Mouse (Mus musculus) liver, embryonic 16.5 days (tissue): Measurements from ENCODE around the gene Aip. TPM values are rescaled to one million over a fixed set of nuclear protein-coding genes. Genes with fewer than 3 reads are reported as not detected.

ENCODE experiments used
- ATAC-seq: fragments of 200-750 bp; cut with Nextera tagmentation; 2 replicates; pipeline ENCODE4 v1.8.0; 2017; ENCODE audit warnings: low read depth, mild to moderate bottlenecking, moderate number of reproducible peaks, moderate library complexity
- H3K27ac ChIP-seq: fragments of 300-500 bp; sonication (generic); 2 replicates; pipeline ENCODE4 v1.5.1; 2014; ENCODE audit warnings: mild to moderate bottlenecking, low read length
- H3K27me3 ChIP-seq: fragments of 300-500 bp; sonication (generic); 2 replicates; pipeline ENCODE4 v1.6.1; 2014; ENCODE audit warnings: low read depth, low read length, mixed read lengths; ENCODE audit not compliant: control insufficient read depth, insufficient read depth
- H3K36me3 ChIP-seq: fragments of 300-500 bp; sonication (generic); 2 replicates; pipeline ENCODE4 v1.6.1; 2014; ENCODE audit warnings: mild to moderate bottlenecking; ENCODE audit not compliant: control insufficient read depth, insufficient read depth
- H3K4me1 ChIP-seq: fragments of 300-500 bp; sonication (generic); 2 replicates; pipeline ENCODE4 v1.6.1; 2014; ENCODE audit warnings: low read depth, low read length, mixed read lengths; ENCODE audit not compliant: control insufficient read depth
- H3K4me2 ChIP-seq: fragments of 300-500 bp; sonication (generic); 2 replicates; pipeline ENCODE4 v1.6.1; 2014; ENCODE audit warnings: low read depth, low read length, mixed read lengths
- H3K4me3 ChIP-seq: fragments of 300-500 bp; sonication (generic); 2 replicates; pipeline ENCODE4 v1.5.1; 2014; ENCODE audit warnings: low read depth, mild to moderate bottlenecking, low read length
- H3K9ac ChIP-seq: fragments of 300-500 bp; sonication (generic); 2 replicates; pipeline ENCODE4 v1.6.1; 2014; ENCODE audit warnings: low read depth, low read length
- H3K9me3 ChIP-seq: fragments of 300-500 bp; sonication (generic); replicated peaks from 2 replicates; pipeline ENCODE4 v1.6.1; 2016; ENCODE audit warnings: low read length; ENCODE audit not compliant: control insufficient read depth
- WGBS: fragments of 180-500 bp; shearing (Covaris S2); extraction: QIAGEN DNeasy Blood & Tissue Kit; methylation state at CpG from one replicate; pipeline ENCODE4 v1.1.7; 2014; ENCODE audit not compliant: insufficient replicate concordance; 5-methylcytosine and 5-hydroxymethylcytosine counted together
- polyA plus RNA-seq: library from polyadenylated mRNA; unstranded; fragments of >200 nt; fragmentation: Nextera tagmentation; extraction: Ambion mirVana; gene quantifications from 2 replicates; pipeline ENCODE4 v1.2.1, GENCODE M21; 2015

The Aip gene
- polyA plus RNA-seq, 1 experiment from 2014 or later: 32.4 TPM

DNA sequence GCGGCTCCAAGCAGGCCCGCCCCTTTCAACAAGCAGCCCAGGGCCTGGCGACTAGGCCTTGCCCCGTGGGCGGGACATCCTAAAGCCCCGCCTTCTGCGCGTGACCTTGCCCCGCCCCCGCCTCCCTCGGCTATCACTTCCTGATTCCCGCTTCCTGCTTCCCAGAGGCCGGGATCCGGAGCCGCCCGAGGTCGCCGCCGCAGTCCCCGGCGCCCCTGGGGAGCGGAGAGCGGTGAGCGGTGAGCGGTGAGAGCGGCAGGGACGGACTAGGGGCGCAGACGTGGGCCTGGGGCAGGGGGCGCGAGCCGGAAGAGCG, 22.8 kb upstream of the Aip start, which contains the start of gene Coro1b:
Gene Coro1b, plus strand, starts transcription at position 129 of the 316 bp plus-strand sequence.
- peaks cover 21% of the 10 kb centered on the region for H3K4me1 ChIP-seq
- WGBS: under 1% methylated on average over 32 of the region's 33 CpGs

DNA sequence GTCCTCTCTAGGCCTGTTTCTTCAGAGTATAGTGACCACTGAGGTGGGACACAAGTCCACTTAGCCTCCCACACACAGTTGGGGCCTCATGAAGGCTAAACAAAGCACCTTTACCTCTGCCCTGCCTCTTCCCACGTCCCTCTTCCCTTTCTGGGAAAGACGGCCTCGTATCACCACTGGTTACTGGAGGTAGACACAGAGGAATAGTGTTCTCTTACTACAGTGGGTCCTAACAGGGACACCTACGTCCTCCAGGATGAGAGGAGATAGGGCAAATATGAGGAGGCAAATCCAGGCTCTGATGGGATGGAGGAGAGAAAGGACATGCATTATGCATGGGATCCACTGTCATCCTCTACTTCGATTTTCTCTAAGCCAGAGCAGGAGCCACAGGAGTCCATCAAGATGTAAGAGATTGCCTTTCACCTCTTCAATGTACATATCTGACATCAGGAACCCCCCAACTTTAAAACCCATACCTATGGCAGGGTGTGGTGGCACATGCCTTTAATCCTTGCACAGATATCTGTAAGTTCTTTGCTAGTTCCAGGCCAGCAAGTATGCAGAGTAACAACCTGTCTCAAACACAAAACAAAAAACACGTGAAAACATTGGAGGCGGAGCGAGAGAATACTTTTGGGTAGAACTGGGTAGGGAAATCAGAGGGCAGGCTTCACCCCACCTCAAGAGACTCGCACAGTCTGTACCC, 22.3 kb upstream of the Aip start:
- WGBS: 36% methylated on average over 9 of the region's 9 CpGs
- peak overlapping the region; percentile 92 for H3K9ac ChIP-seq
- H3K4me3 ChIP-seq: peak overlapping the region; percentile 88
- peaks cover 21% of the 10 kb centered on the region for H3K4me1 ChIP-seq
- no peaks in the 10 kb centered on the region for H3K27me3 ChIP-seq
- no peaks in the 10 kb centered on the region; the same call in 1 of the 2 replicates for H3K9me3 ChIP-seq
- H3K36me3 ChIP-seq: no peaks in the 10 kb centered on the region
- H3K27ac ChIP-seq: peak overlapping the region; percentile 35; the same call in 1 of the 2 replicates
- peak overlapping the region; percentile 75 for H3K4me2 ChIP-seq
- no peak for ATAC-seq

More for the DNA sequence above, 22.8 kb upstream of the Aip start, which contains the start of gene Coro1b:
- peak; percentile 92 for ATAC-seq
- Histone ChIP-seq H3K27me3 (no peaks in the 10 kb centered on the region), H3K4me2 (peak within 1 kb of the TSS; percentile 75), H3K9ac (peak within 1 kb of the TSS; percentile 92), H3K9me3 (no peaks in the 10 kb centered on the region; the same call in 1 of the 2 replicates), H3K27ac (peak within 1 kb of the TSS; percentile 82), H3K36me3 (no peaks in the 10 kb centered on the region), H3K4me3 (peak within 1 kb of the TSS; percentile 88)

DNA sequence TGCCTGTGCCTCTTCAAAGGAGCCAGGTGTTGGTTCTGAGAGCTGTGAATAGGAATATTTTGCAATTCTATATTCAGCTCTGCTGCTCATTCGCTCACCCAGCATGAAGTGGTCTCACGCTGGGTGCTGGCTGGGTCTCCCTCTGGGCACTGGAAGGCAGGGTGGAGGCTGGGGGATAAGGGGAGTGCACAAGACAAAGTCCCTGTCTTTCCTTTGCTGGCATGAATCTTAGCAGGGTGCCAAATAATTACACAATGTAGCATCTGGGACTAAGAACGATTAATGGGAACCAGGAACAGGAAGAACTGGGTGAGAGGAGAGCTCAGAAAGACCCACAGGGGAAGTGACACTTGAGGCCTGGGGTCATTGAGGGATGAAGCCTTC, 21.4 kb upstream of the Aip start:
- ATAC-seq: no peak
- no peak overlapping the region for H3K27ac ChIP-seq
- H3K4me1 ChIP-seq: peaks cover 21% of the 10 kb centered on the region
- no peaks in the 10 kb centered on the region for H3K36me3 ChIP-seq
- no peak overlapping the region for H3K4me2 ChIP-seq
- H3K9me3 ChIP-seq: no peaks in the 10 kb centered on the region; the same call in 1 of the 2 replicates
- 49% methylated on average over 3 of the region's 3 CpGs for WGBS
- no peaks in the 10 kb centered on the region for H3K27me3 ChIP-seq
- H3K9ac ChIP-seq: no peak overlapping the region
- H3K4me3 ChIP-seq: no peak overlapping the region

DNA sequence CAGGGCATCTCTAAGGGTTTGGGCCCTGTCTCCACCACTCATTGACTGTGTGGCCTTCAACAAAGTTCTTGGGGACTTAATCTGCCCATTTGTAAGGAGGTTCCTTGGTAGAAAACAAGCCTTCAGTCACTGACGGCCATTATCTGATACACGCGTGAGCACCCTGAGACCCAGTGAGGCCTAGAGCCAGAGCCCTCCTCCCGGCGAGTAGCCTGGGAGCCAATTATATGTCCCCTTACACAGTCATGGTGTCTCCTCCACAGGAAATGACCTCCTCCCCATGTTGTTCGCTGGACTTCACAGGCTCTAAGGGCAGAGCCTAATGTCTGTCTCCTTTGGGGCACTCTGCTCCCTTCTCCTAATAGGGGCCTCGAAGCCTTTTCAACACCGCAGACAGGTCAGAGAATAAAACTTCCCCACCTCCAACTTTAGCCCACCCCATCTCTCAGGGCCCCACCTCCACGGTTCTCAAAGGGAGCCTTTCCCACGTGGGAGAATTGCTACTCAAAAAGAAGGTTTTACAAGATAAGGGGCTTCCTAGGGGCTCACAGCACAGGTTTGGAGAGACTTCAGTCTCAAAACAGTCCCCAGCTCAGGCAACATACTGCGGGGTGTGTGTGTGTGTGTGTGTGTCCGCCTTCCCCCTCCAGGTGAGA, 20.8 kb upstream of the Aip start:
- H3K27me3 ChIP-seq: no peaks in the 10 kb centered on the region
- 63% methylated on average over 12 of the region's 12 CpGs for WGBS
- no peak overlapping the region; the same call in 1 of the 2 replicates for H3K27ac ChIP-seq
- no peak overlapping the region for H3K9ac ChIP-seq
- H3K9me3 ChIP-seq: no peaks in the 10 kb centered on the region; the same call in 1 of the 2 replicates
- no peak overlapping the region for H3K4me2 ChIP-seq
- H3K4me1 ChIP-seq: peaks cover 21% of the 10 kb centered on the region
- H3K36me3 ChIP-seq: no peaks in the 10 kb centered on the region
- no peak overlapping the region for H3K4me3 ChIP-seq
- no peak for ATAC-seq

DNA sequence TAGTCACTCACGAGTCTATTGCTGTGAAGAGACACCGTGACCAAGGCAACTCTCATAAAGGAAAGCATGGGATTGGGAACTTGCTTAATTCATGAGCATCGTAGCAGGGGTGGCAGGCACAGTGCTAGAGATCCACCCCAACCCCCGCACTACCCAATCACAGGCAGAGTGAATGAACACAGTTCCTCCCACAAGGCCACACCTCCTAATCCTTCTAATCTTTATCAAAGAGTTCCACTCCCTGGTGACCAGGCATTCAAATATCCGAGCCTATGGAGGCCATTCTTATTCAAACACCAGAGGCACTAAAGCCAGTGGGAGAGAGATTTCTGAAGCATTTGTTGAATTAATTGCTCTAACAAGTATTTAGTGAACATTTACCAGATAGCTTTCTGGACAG, 20.3 kb upstream of the Aip start:
- no peak overlapping the region for H3K4me3 ChIP-seq
- no peak overlapping the region for H3K4me2 ChIP-seq
- H3K9ac ChIP-seq: no peak overlapping the region
- H3K27me3 ChIP-seq: no peaks in the 10 kb centered on the region
- H3K36me3 ChIP-seq: no peaks in the 10 kb centered on the region
- no peak for ATAC-seq
- H3K4me1 ChIP-seq: peaks cover 21% of the 10 kb centered on the region
- H3K9me3 ChIP-seq: no peaks in the 10 kb centered on the region; the same call in 1 of the 2 replicates
- H3K27ac ChIP-seq: no peak overlapping the region
- 83% methylated on average over 5 of the region's 5 CpGs for WGBS

DNA sequence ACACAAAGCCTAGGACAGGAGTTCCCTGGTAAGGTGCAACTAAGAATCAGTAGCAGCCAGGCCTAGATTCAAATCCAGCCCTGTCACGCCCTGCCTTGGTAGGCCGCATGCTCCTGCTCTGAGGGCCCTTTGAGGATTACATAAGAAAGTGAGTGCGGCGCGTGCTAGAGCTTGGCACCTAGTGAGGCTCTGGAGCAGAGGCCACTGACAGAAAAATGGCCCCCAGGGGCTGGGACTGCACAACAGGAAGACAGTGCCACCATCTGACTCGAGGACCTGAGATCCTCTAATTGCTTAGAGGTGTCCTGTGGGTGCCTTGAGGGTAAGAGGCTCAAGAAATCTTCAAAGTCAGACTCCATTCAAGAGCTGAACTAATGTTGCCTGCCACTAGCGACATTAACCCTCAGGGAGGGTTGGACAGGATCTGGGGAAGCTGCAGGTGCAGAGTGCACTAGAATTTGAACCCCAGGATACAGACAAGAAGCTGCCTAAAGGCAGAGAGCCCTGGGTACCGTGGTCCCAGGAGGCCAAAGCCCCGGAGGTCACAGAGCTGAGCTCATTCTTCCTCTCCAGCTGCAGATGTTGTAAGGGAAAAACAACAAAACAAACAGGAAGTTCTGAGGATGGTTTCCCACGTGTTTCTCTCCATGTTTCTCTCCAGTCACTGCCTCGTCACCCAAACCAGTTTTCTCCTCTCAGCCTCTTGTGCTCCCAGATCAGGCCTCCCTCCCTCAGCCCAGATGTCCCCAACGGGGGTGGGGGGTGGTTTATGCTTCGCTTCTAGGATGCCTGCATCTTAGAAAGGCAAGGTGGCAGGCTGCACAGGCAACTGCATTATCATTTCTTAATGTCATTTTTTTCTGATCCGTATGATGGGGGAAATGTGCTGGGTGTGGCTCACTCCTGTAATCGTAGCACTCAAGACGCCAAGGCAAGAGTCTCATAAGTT, 19.2 kb upstream of the Aip start:
- no peaks in the 10 kb centered on the region; the same call in 1 of the 2 replicates for H3K9me3 ChIP-seq
- H3K27me3 ChIP-seq: no peaks in the 10 kb centered on the region
- H3K36me3 ChIP-seq: no peaks in the 10 kb centered on the region
- peaks cover 21% of the 10 kb centered on the region for H3K4me1 ChIP-seq
- WGBS: 62% methylated on average over 16 of the region's 16 CpGs
- no peak overlapping the region for H3K9ac ChIP-seq
- H3K4me2 ChIP-seq: no peak overlapping the region
- H3K4me3 ChIP-seq: no peak overlapping the region
- no peak for ATAC-seq
- peak overlapping the region; percentile 43 for H3K27ac ChIP-seq

DNA sequence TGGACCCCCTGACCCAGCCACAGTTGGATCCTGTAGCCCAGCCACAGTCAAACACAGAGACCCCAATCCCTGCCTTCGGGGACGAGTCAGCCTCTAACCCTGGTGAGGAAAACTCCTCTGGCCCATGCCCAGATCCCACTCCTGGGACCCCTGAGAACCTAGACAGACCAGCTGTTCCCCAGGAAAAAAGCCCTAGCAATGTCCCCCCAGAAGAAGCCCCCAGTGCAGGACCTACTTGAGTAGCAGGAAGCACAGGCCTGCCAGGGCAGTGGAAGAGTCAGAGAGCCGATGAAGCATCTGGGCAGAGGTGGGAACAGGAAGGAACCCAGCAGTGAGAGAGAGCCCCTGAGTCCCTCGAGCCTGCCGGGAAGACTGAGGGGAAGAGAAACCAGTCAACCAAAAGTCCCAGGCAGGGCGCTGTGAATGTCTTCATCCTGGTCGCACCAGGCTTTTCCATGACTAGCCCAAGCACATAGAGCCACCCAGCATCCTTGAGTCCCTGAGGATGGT, 18.2 kb upstream of the Aip start, which contains the start of gene Cabp4:
Gene Cabp4, minus strand, starts transcription at position 275 of the 510 bp plus-strand sequence.
- 54% methylated on average over 7 of the region's 7 CpGs for WGBS
- Histone ChIP-seq H3K4me1 (peaks cover 12% of the 10 kb centered on the region), H3K4me2 (no peak within 1 kb of the TSS), H3K36me3 (no peaks in the 10 kb centered on the region), H3K4me3 (no peak within 1 kb of the TSS), H3K9me3 (no peaks in the 10 kb centered on the region; the same call in 1 of the 2 replicates), H3K27me3 (no peaks in the 10 kb centered on the region), H3K9ac (no peak within 1 kb of the TSS), H3K27ac (peak within 1 kb of the TSS; percentile 43)
- no peak for ATAC-seq

DNA sequence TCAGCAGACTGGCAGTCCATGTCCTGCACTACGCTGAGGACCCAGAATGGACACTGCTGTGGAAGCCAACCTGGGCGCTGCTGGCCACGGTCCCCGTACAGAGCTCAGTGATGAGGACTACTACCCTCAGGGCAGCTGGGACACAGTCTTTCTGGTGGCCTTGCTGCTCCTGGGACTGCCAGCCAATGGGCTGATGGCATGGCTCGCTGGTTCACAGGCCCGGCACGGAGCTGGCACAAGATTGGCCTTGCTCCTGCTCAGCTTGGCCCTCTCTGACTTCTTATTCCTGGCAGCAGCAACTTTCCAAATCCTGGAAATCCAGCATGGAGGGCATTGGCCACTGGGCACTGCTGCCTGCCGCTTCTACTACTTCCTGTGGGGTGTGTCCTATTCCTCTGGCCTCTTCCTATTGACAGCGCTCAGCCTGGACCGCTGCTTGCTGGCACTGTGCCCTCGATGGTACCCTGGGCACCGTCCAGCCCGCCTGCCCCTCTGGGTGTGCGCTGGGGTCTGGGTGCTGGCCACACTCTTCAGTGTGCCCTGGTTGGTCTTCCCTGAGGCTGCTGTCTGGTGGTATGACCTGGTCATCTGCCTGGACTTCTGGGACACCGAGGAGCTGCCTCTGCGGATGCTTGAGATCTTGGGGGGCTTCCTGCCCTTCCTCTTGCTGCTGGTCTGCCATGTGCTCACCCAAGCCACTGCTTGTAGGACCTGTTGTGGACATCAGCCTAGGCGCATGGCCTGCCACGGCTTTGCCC, 16.9 kb upstream of the Aip start:
- Histone ChIP-seq H3K4me1 (peaks cover 1% of the 10 kb centered on the region), H3K36me3 (no peaks in the 10 kb centered on the region), H3K27ac (no peak overlapping the region), H3K9ac (no peak overlapping the region), H3K4me2 (no peak overlapping the region), H3K27me3 (no peaks in the 10 kb centered on the region), H3K4me3 (no peak overlapping the region), H3K9me3 (no peaks in the 10 kb centered on the region; the same call in 1 of the 2 replicates)
- WGBS: 82% methylated on average over 18 of the region's 18 CpGs
- no peak for ATAC-seq
